Mouse (Mus musculus): ENCODE data around the gene Zfp691.

DNA sequence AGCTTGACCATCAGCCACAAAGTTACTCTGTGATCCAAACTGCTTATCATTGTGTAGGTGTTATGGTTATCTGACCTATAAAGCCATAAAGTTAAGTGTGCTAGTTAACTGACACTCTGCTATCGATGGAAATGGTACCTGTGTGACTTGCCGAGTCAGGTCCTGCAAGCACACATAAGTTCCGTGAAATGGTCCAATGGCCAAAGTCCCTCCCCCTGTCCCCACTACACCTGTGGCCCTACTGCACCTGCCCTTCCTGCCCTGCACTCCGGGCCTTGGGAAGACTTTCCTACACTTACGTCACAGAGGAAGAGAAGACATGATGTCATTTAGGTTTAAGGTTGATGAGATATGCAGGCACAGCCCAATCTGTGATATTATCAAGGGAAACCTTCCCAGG, 26.6 kb downstream of the Zfp691 start:
- TF ChIP-seq CTCF (IDR thresholded peaks at IDR 0.05; ENCODE audit: borderline replicate concordance, control insufficient read depth, extremely low read depth, insufficient read depth, low read length, poor library complexity) = no peak
- no peak for TF ChIP-seq POLR2A (IDR thresholded peaks at IDR 0.05; ENCODE audit: control insufficient read depth, extremely low read depth, insufficient read depth, low read length, poor library complexity)

Data from thymus, adult 2 months (tissue).